Mouse (Mus musculus) layer of hippocampus, adult 8-10 months (tissue): ENCODE results near the gene Lsm2. TPM values are rescaled to one million over a fixed set of nuclear protein-coding genes. Genes with fewer than 3 reads are reported as not detected.

Experiments used
- DNase-seq, 2 experiments: peaks; one replicate each; pipeline ENCODE4 v3.0.0; 2022; ENCODE audit warnings: low spot score in 2 of 2
- total RNA-seq, 4 experiments: library from RNA; stranded (reverse); gene quantifications; 2 replicates each; pipeline ENCODE4 v1.2.4; 2022

Lsm2 gene
- total RNA-seq, 4 experiments from 2014 or later, result 13.1 to 19.1 (median 16.9) TPM

GRCm38 (mm10) chr17:35011440-35011839 is 29.8 kb downstream of the Lsm2 start:
- no peak for DNase-seq

- DNase-seq, result no peak
Measured at GRCm38 (mm10) chr17:35012430-35012829, 30.8 kb downstream of the Lsm2 start.

- DNase-seq, result no peak
Measured at GRCm38 (mm10) chr17:35013221-35013620, 31.6 kb downstream of the Lsm2 start.

- no peak for DNase-seq
Measured at GRCm38 (mm10) chr17:35015296-35015695, 33.6 kb downstream of the Lsm2 start.

GRCm38 (mm10) chr17:35016376-35016775 is 34.7 kb downstream of the Lsm2 start, which contains the start of gene Vwa7:
Vwa7 (plus strand) TSS chr17:35016579.
- DNase-seq, result no peak

GRCm38 (mm10) chr17:35016791-35017705 is 35.4 kb downstream of the Lsm2 start:
- no peak for DNase-seq

- no peak for DNase-seq
Measured at GRCm38 (mm10) chr17:35017706-35018030, 36.0 kb downstream of the Lsm2 start.

- no peak for DNase-seq
Measured at GRCm38 (mm10) chr17:35018171-35018570, 36.5 kb downstream of the Lsm2 start.

GRCm38 (mm10) chr17:35019894-35020293 is 38.2 kb downstream of the Lsm2 start:
- no peak for DNase-seq

GRCm38 (mm10) chr17:35020551-35020950 is 38.9 kb downstream of the Lsm2 start:
- DNase-seq, result no peak

GRCm38 (mm10) chr17:35021163-35021808 is 39.6 kb downstream of the Lsm2 start:
- DNase-seq, result peak; percentile 64 to 89

- no peak for DNase-seq
Measured at GRCm38 (mm10) chr17:35021842-35022477, 40.3 kb downstream of the Lsm2 start.

GRCm38 (mm10) chr17:35022541-35023060 is 40.9 kb downstream of the Lsm2 start:
- no peak for DNase-seq

GRCm38 (mm10) chr17:35023221-35023620 is 41.6 kb downstream of the Lsm2 start:
- DNase-seq, result no peak

- no peak for DNase-seq
Measured at GRCm38 (mm10) chr17:35023756-35024155, 42.1 kb downstream of the Lsm2 start.

GRCm38 (mm10) chr17:35024261-35024660 is 42.6 kb downstream of the Lsm2 start:
- DNase-seq, result no peak

- no peak for DNase-seq
Measured at GRCm38 (mm10) chr17:35024691-35025488, 43.2 kb downstream of the Lsm2 start.

- no peak for DNase-seq
Measured at GRCm38 (mm10) chr17:35026206-35026605, 44.5 kb downstream of the Lsm2 start.

GRCm38 (mm10) chr17:35027277-35028068 is 45.8 kb downstream of the Lsm2 start, which contains the start of gene Sapcd1:
Sapcd1 (minus strand) TSS chr17:35028016.
- peak in 1 of 2 experiments; percentile 38 for DNase-seq

- no peak for DNase-seq
Measured at GRCm38 (mm10) chr17:35028315-35028714, 46.7 kb downstream of the Lsm2 start.
